Mouse (Mus musculus): ENCODE measurements around the gene Cog4. TPM values are rescaled to one million over a fixed set of nuclear protein-coding genes. Genes with fewer than 3 reads are reported as not detected.

Gene Cog4
- total and polyA plus RNA-seq, 2 experiments: 27.8 to 73.9 TPM

DNA sequence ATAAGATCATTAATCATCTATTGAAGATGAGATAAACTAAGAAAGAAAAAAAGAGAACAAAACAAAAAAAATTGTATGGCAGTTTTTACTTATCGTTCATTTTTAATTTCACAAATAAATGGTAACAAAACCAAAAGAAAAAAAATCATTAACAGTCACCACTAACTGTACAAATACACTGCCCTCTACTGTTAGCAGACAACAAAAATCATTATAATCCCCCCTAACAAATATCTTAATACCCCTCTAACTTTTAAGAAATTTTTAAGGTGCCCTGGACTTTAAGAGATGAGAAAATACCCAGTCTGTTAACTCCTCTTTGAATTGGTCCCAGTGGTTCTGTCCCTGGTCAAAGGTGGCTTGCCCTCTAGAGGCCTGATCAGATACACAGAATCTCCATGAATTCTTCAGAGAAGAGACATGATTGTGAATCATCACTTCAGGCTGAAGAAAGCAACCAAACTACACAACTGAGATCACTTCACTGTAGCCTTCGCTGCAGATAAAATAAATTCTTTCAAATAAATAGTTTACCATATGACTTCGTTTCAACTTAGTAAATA lies 4.3 kb upstream of the Cog4 start:
- 83% methylated on average over 3 of the region's 3 CpGs for WGBS
- no peak overlapping the region for H3K9ac ChIP-seq (ENCODE audit: low read depth, low read length)
- no peak overlapping the region for H3K4me3 ChIP-seq (ENCODE audit: insufficient read depth, low read depth, low read length)
- H3K4me1 ChIP-seq (ENCODE audit: control insufficient read depth, insufficient read depth, low read length): peaks cover 4% of the 10 kb centered on the region
- no peak for DNase-seq (ENCODE audit: extremely low read depth, low read depth, low spot score)
- no peak for TF ChIP-seq POLR2A (IDR thresholded peaks at IDR 0.05; ENCODE audit: extremely low read depth, insufficient read depth, low read length)
- no peak for TF ChIP-seq CTCF (IDR thresholded peaks at IDR 0.05; ENCODE audit: low read depth, low read length)
- peaks cover 65% of the 10 kb centered on the region for H3K36me3 ChIP-seq (ENCODE audit: control insufficient read depth, insufficient read depth, low read length)
- no peak overlapping the region for H3K27ac ChIP-seq (replicated peaks; ENCODE audit: insufficient read depth, low read depth, low read length)
- H3K27me3 ChIP-seq (ENCODE audit: control insufficient read depth, insufficient read depth, low read length): no peaks in the 10 kb centered on the region
- H3K79me2 ChIP-seq (ENCODE audit: control insufficient read depth, insufficient read depth, low read length): peaks cover 14% of the 10 kb centered on the region; the same call in 1 of the 2 replicates

DNA sequence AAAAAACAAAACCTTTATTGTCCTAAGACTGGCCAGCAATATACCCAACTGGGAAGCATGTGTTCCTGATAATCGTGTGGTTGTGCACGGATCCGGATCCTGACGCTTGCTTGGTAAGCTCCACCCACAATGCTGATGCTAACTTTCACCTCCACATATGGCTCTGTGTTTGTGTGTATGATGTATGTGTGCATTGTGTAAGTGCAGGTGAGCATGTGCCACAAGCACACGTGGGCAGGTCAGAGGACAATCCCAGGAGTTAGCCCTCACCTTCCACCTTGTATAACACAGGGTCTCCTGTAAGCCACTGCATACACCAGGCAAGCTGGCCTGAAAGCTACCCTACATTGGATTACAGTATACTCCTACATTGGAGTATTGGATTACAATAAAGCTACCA lies 3.2 kb upstream of the Cog4 start:
- no peak overlapping the region for H3K9ac ChIP-seq (ENCODE audit: low read depth, low read length)
- peaks cover 14% of the 10 kb centered on the region; the same call in 1 of the 2 replicates for H3K79me2 ChIP-seq (ENCODE audit: control insufficient read depth, insufficient read depth, low read length)
- no peak for TF ChIP-seq CTCF (IDR thresholded peaks at IDR 0.05; ENCODE audit: low read depth, low read length)
- no peak for TF ChIP-seq POLR2A (IDR thresholded peaks at IDR 0.05; ENCODE audit: extremely low read depth, insufficient read depth, low read length)
- H3K27ac ChIP-seq (replicated peaks; ENCODE audit: insufficient read depth, low read depth, low read length): no peak overlapping the region
- H3K4me3 ChIP-seq (ENCODE audit: insufficient read depth, low read depth, low read length): no peak overlapping the region
- DNase-seq (ENCODE audit: extremely low read depth, low read depth, low spot score): no peak
- 75% methylated on average over 5 of the region's 5 CpGs for WGBS
- H3K4me1 ChIP-seq (ENCODE audit: control insufficient read depth, insufficient read depth, low read length): peaks cover 7% of the 10 kb centered on the region
- H3K36me3 ChIP-seq (ENCODE audit: control insufficient read depth, insufficient read depth, low read length): peaks cover 56% of the 10 kb centered on the region
- no peaks in the 10 kb centered on the region for H3K27me3 ChIP-seq (ENCODE audit: control insufficient read depth, insufficient read depth, low read length)

- no peak overlapping the region for H3K4me3 ChIP-seq (ENCODE audit: insufficient read depth, low read depth, low read length)
- no peak overlapping the region for H3K9ac ChIP-seq (ENCODE audit: low read depth, low read length)
- peaks cover 7% of the 10 kb centered on the region for H3K4me1 ChIP-seq (ENCODE audit: control insufficient read depth, insufficient read depth, low read length)
- no peak for TF ChIP-seq POLR2A (IDR thresholded peaks at IDR 0.05; ENCODE audit: extremely low read depth, insufficient read depth, low read length)
- TF ChIP-seq CTCF (IDR thresholded peaks at IDR 0.05; ENCODE audit: low read depth, low read length): no peak
- DNase-seq (ENCODE audit: extremely low read depth, low read depth, low spot score): no peak
- H3K79me2 ChIP-seq (ENCODE audit: control insufficient read depth, insufficient read depth, low read length): peaks cover 14% of the 10 kb centered on the region; the same call in 1 of the 2 replicates
- peaks cover 43% of the 10 kb centered on the region for H3K36me3 ChIP-seq (ENCODE audit: control insufficient read depth, insufficient read depth, low read length)
- WGBS: 52% methylated on average over 3 of the region's 3 CpGs
- no peak overlapping the region for H3K27ac ChIP-seq (replicated peaks; ENCODE audit: insufficient read depth, low read depth, low read length)
- no peaks in the 10 kb centered on the region for H3K27me3 ChIP-seq (ENCODE audit: control insufficient read depth, insufficient read depth, low read length)
Measured at GRCm38 (mm10) chr8:110844941-110845340, 1.5 kb upstream of the Cog4 start.

DNA sequence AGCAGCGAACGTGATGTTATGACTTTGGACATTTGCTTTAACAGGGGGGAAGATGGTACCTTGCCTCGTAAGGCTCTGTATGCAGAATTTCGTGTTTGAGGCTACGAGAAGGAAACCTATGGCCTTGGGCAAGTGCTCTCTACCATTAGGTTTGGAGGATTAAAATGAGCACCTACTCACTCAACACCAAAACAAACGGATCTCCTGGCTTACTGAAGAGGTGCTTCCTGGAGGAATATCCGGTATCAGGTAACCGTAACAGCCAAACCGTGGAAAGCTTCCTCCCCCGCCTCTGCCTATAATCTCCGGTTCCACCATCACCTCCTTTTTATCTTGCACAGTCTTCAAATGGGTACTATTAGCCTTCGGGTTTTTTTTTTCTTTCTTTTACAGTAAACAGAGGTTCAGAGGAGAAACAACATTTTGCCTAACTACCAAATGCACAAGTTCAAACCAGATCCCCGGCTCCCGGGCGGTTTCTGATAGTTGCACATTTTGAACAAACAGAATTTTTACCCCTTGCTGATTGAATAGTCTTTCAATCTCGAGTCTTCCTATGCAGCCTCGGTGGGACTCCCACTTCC lies 487 bp upstream of the Cog4 start:
- peak; percentile 35 for DNase-seq (ENCODE audit: extremely low read depth, low read depth, low spot score)
- WGBS: 2% methylated on average over 17 of the region's 17 CpGs
- H3K27ac ChIP-seq (replicated peaks; ENCODE audit: insufficient read depth, low read depth, low read length): peak overlapping the region; percentile 2
- H3K9ac ChIP-seq (ENCODE audit: low read depth, low read length): peak overlapping the region; percentile 91
- TF ChIP-seq CTCF (IDR thresholded peaks at IDR 0.05; ENCODE audit: low read depth, low read length) (no peak), POLR2A (IDR thresholded peaks at IDR 0.05; ENCODE audit: extremely low read depth, insufficient read depth, low read length) (no peak)
- H3K4me3 ChIP-seq (ENCODE audit: insufficient read depth, low read depth, low read length): peak overlapping the region; percentile 89
- peaks cover 14% of the 10 kb centered on the region; the same call in 1 of the 2 replicates for H3K79me2 ChIP-seq (ENCODE audit: control insufficient read depth, insufficient read depth, low read length)
- peaks cover 10% of the 10 kb centered on the region for H3K4me1 ChIP-seq (ENCODE audit: control insufficient read depth, insufficient read depth, low read length)
- H3K27me3 ChIP-seq (ENCODE audit: control insufficient read depth, insufficient read depth, low read length): no peaks in the 10 kb centered on the region
- peaks cover 43% of the 10 kb centered on the region for H3K36me3 ChIP-seq (ENCODE audit: control insufficient read depth, insufficient read depth, low read length)

DNA sequence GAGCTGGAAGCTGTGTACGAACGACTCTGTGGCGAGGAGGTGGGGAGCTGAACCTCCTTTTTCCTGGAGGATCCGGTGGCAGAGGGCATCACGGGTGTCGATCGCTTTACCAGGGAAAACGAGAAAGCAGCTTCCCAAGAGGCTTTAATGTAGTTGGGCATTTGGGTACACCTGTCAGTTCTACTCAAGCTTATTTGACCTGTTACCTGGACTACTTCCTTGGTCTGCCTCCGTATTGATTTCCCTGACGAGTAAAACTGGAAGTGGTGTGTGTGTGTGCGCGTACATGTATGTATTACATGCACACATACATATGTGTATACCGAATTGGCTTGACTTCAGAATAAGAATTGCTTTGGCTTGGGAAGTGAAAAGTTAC lies 760 bp downstream of the Cog4 start:
- H3K9ac ChIP-seq (ENCODE audit: low read depth, low read length): peak overlapping the region; percentile 87
- under 1% methylated on average over 13 of the region's 13 CpGs for WGBS
- no peaks in the 10 kb centered on the region for H3K27me3 ChIP-seq (ENCODE audit: control insufficient read depth, insufficient read depth, low read length)
- peak; percentile 74 for DNase-seq (ENCODE audit: extremely low read depth, low read depth, low spot score)
- peak overlapping the region; percentile 93 for H3K27ac ChIP-seq (replicated peaks; ENCODE audit: insufficient read depth, low read depth, low read length)
- peak overlapping the region; percentile 89 for H3K4me3 ChIP-seq (ENCODE audit: insufficient read depth, low read depth, low read length)
- peaks cover 12% of the 10 kb centered on the region for H3K4me1 ChIP-seq (ENCODE audit: control insufficient read depth, insufficient read depth, low read length)
- TF ChIP-seq POLR2A (IDR thresholded peaks at IDR 0.05; ENCODE audit: extremely low read depth, insufficient read depth, low read length) (no peak), CTCF (IDR thresholded peaks at IDR 0.05; ENCODE audit: low read depth, low read length) (no peak)
- peaks cover 42% of the 10 kb centered on the region for H3K36me3 ChIP-seq (ENCODE audit: control insufficient read depth, insufficient read depth, low read length)
- H3K79me2 ChIP-seq (ENCODE audit: control insufficient read depth, insufficient read depth, low read length): peaks cover 14% of the 10 kb centered on the region; the same call in 1 of the 2 replicates

All from liver, adult 2 months (tissue).